Mouse (Mus musculus): Measurements from ENCODE around the gene Lrrn2.

The Lrrn2 gene

GRCm38 (mm10) chr1:132885701-132886100, 5.6 kb downstream of the Lrrn2 start:
- DNase-seq (ENCODE audit: extremely low read depth, low read depth), result no peak

DNA sequence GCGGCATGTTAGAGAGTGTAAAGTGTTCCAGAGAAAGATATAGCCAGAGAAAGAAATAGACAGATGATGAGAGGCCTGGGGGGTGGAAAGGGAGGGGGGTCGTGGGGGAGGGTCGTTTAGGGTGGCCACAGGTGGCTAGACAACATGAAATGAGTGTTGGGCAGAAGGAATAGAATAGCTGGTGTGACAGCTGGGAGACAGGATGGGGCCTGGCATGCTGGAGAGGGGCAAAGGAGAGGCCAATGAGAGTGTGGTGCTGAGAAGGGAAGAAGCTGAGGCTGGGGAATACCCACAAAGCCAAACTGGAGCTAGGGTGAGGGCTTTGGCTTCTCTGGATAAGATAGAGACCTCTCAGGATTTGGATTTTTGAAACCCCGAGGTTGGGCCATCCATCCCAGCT, 6.6 kb downstream of the Lrrn2 start:
- DNase-seq (ENCODE audit: extremely low read depth, low read depth), result no peak

GRCm38 (mm10) chr1:132888811-132889210, 8.7 kb downstream of the Lrrn2 start:
- no peak for DNase-seq (ENCODE audit: extremely low read depth, low read depth)

DNA sequence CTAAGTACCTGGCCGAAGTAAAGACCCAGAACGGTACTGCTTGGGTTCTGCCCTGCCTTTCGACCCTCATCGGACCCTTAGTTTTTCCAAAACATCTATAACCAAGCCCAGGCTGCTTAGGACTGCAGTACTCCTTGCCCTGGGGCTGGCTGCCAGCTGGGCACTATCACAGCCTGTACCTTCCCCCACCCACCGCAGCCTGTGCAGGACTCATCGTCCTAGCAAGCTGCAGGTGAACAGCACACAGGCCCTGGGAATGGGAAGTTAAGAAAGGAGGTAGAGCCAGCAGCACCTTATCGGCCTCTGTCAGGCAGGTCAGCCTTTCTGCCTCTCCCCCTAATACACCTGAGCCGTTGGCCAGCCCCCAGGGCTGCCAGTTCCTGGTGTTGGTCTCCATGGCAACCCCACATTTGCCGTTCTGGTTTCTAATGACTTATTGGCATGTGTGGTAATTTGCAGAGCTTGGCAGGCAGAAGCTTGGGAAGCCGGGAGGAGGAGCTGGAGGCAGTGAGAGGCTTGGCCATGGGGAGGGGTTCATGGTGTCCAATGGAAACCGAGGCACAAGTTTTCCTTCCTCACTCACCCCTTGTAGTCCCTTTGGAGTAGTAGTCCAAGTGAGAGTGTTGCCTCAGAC, 10.2 kb downstream of the Lrrn2 start:
- no peak for DNase-seq (ENCODE audit: extremely low read depth, low read depth)

- DNase-seq (ENCODE audit: extremely low read depth, low read depth), result no peak
These were observed 12.0 kb downstream of the Lrrn2 start for GRCm38 (mm10) chr1:132892065-132892464.

DNA sequence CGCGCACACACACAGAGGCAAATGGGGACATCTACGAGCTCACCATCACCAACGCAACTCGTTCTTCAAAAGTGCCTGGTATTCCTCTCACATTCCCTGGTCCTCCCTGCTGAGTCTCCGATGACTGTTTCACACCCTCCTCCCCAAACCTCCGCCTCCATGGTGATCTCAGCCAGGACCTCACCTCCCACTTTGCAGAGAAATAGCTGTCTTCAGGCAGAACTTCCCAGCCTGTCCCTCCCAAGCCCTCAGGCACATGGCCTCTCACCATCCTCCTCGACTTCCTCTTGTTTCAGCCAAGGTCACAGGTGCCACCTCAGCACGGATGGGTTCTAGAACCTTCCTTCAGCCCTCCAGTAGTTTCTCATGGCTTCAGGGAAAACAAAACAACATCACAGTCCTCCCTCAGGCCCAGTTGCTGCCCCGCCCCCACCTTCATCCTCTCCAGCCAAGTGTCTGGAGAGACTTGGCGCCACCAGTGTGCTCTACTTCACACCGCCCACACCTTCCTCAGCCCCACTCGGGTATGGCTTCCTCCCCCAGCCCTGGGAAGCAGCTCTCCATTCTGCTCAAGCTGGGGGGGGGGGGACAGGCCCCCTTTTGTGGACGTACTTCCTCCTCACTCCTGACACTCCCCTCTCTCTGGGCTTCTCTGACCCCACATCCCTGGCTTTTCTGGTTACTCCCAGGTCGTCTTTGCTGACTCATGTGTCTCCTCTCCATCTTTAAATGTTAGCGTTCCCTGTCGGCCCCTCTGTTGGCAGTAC, 13.4 kb downstream of the Lrrn2 start:
- DNase-seq (ENCODE audit: extremely low read depth, low read depth), result no peak

DNA sequence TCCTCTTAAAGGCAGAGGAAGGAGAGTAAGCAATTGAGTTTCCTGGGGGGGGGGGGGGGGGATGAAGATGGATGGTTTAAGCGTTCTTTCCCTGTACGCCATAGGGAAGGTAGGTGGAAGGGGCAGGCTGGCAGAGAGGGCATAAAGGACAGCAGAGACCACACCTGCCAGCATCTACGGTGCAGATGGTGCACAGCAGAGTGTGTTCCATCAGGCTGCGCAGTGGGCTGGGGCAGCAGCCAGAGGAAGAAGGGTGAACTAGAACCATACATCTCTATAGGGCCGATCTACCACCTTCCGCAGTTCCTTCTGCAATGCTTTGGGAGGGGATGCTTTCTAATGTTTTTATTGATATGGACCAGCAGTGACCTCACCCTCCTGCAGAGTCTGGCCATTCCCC, 19.0 kb downstream of the Lrrn2 start:
- DNase-seq (ENCODE audit: extremely low read depth, low read depth), result no peak

DNA sequence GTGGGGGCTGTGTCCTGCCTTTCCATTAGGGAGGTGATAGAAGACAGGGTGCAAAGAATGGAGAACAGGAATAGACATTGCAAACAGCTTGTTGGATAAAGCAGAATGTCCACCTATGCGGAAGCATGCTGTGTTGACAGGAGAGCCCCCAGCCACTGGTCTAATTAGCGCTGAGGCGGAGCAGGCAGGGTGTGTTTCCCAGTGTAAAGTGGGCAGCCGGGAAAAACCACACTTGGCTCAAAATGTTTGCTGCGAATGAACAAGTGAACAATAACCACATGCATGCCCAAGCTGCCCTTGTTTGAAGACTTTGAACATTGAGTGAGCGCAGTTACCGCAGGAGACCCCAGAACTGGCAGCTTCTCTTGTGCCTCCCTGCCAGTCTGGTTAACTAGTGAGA, 19.6 kb downstream of the Lrrn2 start:
- no peak for DNase-seq (ENCODE audit: extremely low read depth, low read depth)

- no peak for DNase-seq (ENCODE audit: extremely low read depth, low read depth)
These were observed 20.9 kb downstream of the Lrrn2 start for GRCm38 (mm10) chr1:132900945-132901344.

- DNase-seq (ENCODE audit: extremely low read depth, low read depth), result no peak
These were observed 23.4 kb downstream of the Lrrn2 start for GRCm38 (mm10) chr1:132903519-132903918.

DNA sequence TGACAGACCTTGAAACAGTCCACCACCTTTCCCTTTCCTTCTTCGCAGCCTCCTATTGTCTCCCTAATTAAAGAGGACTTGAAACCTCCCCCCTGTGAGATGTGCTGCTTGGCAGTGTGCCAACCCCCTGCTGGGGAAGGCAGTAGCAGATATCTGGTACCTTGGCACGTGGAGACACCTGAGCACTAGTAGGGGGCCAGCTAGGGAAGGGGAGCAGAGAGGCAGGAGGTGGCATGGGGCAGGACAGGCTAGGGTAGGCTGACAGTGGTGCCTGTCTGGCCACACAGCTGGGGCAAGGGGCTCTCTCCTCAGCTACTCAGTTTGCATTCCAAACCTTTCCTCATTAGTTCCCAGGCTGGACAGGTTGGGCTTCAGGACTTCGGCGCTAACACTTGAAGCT, 29.0 kb downstream of the Lrrn2 start:
- no peak for DNase-seq (ENCODE audit: extremely low read depth, low read depth)

- no peak for DNase-seq (ENCODE audit: extremely low read depth, low read depth)
These were observed 29.9 kb downstream of the Lrrn2 start for GRCm38 (mm10) chr1:132909951-132910350.

DNA sequence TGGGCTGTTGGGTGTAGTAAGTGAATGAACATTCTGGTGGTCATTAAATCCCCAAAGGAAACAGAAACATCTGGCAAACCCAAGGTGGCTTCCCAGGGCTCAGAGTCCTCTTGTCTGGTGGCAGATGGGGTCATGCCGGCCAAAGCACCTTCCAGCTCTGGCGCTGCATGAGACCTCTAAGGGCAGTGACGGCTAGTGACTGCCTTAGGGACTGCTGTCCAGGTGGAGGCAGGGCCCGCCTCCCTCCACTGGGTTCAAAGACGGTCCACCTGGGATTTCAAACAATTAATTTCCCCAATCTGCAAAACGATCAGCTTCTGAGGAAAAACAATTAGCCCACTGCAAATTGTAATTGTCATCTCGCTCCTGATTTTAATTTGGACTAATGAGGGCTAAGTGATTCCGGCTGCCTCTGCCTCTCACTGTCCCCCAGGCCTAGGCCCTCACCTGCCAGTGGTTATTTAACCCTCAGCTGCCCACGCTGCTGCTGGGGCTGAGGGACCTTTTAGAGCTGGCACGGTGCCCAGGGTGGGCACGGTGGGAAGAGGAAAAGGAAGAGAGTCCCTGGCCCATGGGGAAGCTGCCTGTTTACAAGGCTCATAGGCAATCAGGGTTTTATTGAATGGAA, 30.5 kb downstream of the Lrrn2 start:
- no peak for DNase-seq (ENCODE audit: extremely low read depth, low read depth)

- no peak for DNase-seq (ENCODE audit: extremely low read depth, low read depth)
These were observed 35.9 kb downstream of the Lrrn2 start for GRCm38 (mm10) chr1:132915849-132916493.

DNA sequence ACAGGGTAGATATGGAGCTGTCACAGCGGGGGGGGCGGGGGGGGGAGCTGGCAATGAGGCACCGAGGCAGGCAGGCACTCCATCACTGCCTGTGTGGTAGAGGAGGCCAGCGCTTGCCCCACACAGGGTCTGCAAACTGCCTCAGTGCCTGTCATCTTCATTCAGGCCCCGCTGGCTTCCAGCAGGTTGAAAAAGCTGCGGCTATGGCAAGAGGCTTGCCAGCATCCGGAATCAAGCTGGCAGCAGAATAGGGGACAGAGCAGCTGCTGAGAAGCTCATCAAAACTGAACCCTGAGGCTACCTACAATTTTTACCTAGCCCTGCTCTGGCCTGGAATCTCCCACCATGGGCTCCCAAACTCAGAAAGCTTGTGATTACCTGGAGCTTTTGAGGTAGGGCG, 37.5 kb downstream of the Lrrn2 start:
- DNase-seq (ENCODE audit: extremely low read depth, low read depth), result no peak

GRCm38 (mm10) chr1:132918117-132918680, 38.1 kb downstream of the Lrrn2 start:
- no peak for DNase-seq (ENCODE audit: extremely low read depth, low read depth)

DNA sequence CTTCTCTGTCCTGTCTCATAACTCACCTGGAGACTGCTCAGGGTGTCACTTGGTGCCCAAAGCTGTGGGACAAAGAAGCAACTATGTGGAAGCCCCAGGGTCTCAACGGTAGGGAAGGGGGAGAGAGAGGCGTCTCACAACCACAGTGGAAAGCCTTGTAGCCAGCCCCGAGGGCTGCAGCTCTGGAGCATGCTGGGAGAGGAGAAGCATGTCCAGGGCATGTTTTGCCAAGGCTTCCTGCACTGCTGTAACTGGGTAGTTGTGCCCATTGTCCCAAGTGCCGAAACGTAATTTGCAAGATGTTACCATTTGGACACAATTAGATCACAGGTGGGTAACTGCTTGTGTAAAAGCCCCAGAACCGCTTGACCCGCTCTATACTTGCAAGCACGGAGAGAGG, 39.2 kb downstream of the Lrrn2 start:
- DNase-seq (ENCODE audit: extremely low read depth, low read depth), result no peak

DNA sequence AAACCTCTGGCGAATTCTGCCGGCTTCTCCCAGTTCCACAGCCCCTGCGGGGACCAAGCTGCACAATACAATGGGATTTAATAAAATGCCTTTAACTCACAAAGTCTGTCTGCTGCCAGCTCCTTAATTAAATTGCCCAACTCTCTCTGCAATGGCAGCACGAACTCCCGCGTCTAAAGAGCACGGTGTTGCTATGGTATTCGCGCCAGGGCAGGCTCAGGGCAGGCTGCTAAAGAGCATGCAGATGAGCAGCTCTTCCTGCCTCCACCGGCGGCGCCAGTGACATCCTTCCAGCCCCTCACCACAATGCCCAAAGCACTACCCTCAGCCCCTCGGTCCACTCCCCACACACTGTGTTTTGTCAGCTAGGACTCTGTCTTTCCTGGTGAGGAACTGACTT, 41.0 kb downstream of the Lrrn2 start:
- DNase-seq (ENCODE audit: extremely low read depth, low read depth), result no peak

GRCm38 (mm10) chr1:132922257-132922656, 42.2 kb downstream of the Lrrn2 start:
- DNase-seq (ENCODE audit: extremely low read depth, low read depth), result no peak

- no peak for DNase-seq (ENCODE audit: extremely low read depth, low read depth)
These were observed 45.2 kb downstream of the Lrrn2 start for GRCm38 (mm10) chr1:132925270-132925669.

GRCm38 (mm10) chr1:132928032-132928906, 48.2 kb downstream of the Lrrn2 start:
- no peak for DNase-seq (ENCODE audit: extremely low read depth, low read depth)
